Mouse (Mus musculus) myocyte (in vitro differentiated cells): ENCODE measurements around the gene Amph. TPM values are rescaled to one million over a fixed set of nuclear protein-coding genes. Genes with fewer than 3 reads are reported as not detected.

ENCODE experiments used
- H3K27me3 ChIP-seq: one replicate; pipeline ENCODE4 v1.6.1; 2011; ENCODE audit not compliant: control insufficient read depth, insufficient read depth, insufficient read length
- H3K36me3 ChIP-seq: one replicate; pipeline ENCODE4 v1.6.1; 2011; ENCODE audit not compliant: control insufficient read depth, insufficient read depth
- H3K4me2 ChIP-seq: one replicate; pipeline ENCODE4 v1.6.1; 2011; ENCODE audit warnings: low read depth, control low read depth
- H3K4me3 ChIP-seq: one replicate; pipeline ENCODE4 v1.5.1; 2011; ENCODE audit warnings: mild to moderate bottlenecking, control low read depth, moderate library complexity
- H3K79me2 ChIP-seq: one replicate; pipeline ENCODE4 v1.6.1; 2011; ENCODE audit not compliant: control insufficient read depth, insufficient read depth
- H3ac ChIP-seq: one replicate; pipeline ENCODE4 v1.6.1; 2011; ENCODE audit not compliant: control insufficient read depth, insufficient read length
- CEBPB ChIP-seq: IDR thresholded peaks from 2 replicates; pipeline ENCODE4 v1.6.1; 2011; ENCODE audit warnings: mild to moderate bottlenecking, moderate library complexity; ENCODE audit not compliant: poor library complexity, insufficient read depth, severe bottlenecking
- E2F4 ChIP-seq: IDR thresholded peaks from one replicate; pipeline ENCODE4 v1.6.1; 2011; ENCODE audit warnings: mild to moderate bottlenecking, control low read depth, moderate library complexity; ENCODE audit not compliant: insufficient read depth
- MAX ChIP-seq: IDR thresholded peaks from one replicate; pipeline ENCODE4 v1.6.1; 2011; ENCODE audit warnings: low read depth, mild to moderate bottlenecking, control low read depth
- MYOD1 ChIP-seq, 3 experiments: IDR thresholded peaks; one replicate each; pipeline ENCODE4 v1.6.1; 2011; ENCODE audit warnings: control low read depth in 2 of 3, low read depth in 2 of 3, mild to moderate bottlenecking in 2 of 3, moderate library complexity in 1 of 3; ENCODE audit not compliant: insufficient read length in 2 of 3, control insufficient read depth in 1 of 3
- MYOG ChIP-seq, 3 experiments: IDR thresholded peaks; one replicate each; pipeline ENCODE4 v1.6.1; 2011; ENCODE audit warnings: control low read depth in 2 of 3, low read depth in 2 of 3, mild to moderate bottlenecking in 2 of 3; ENCODE audit not compliant: insufficient read length in 2 of 3, control insufficient read depth in 1 of 3, insufficient read depth in 1 of 3
- POLR2A ChIP-seq: IDR thresholded peaks from one replicate; pipeline ENCODE4 v1.6.1; 2011; ENCODE audit warnings: low read depth, mild to moderate bottlenecking, control low read depth, moderate library complexity; ENCODE audit not compliant: insufficient read length
- POLR2AphosphoS2 ChIP-seq: IDR thresholded peaks from one replicate; pipeline ENCODE4 v1.6.1; 2011; ENCODE audit warnings: low read depth, control low read depth; ENCODE audit not compliant: insufficient read length
- REST ChIP-seq: IDR thresholded peaks from one replicate; pipeline ENCODE4 v1.6.1; 2011; ENCODE audit warnings: mild to moderate bottlenecking, control low read depth, moderate library complexity; ENCODE audit not compliant: insufficient read depth, insufficient read length
- SRF ChIP-seq: IDR thresholded peaks from one replicate; pipeline ENCODE4 v1.6.1; 2011; ENCODE audit warnings: low read depth; ENCODE audit not compliant: control insufficient read depth, insufficient read length
- TCF12 ChIP-seq: IDR thresholded peaks from one replicate; pipeline ENCODE4 v1.6.1; 2011; ENCODE audit warnings: mild to moderate bottlenecking, control low read depth; ENCODE audit not compliant: poor library complexity, insufficient read depth, severe bottlenecking
- TCF3 ChIP-seq: IDR thresholded peaks from one replicate; pipeline ENCODE4 v1.6.1; 2011; ENCODE audit warnings: low read depth, control low read depth; ENCODE audit not compliant: insufficient read length
- USF1 ChIP-seq: IDR thresholded peaks from one replicate; pipeline ENCODE4 v1.6.1; 2011; ENCODE audit warnings: low read depth, mild to moderate bottlenecking, control low read depth, moderate library complexity
- polyA plus RNA-seq: library from polyadenylated mRNA; unstranded; fragments of >200 nt; fragmentation: generic; extraction: Trizol; gene quantifications from one replicate; pipeline ENCODE4 v1.2.1, GENCODE M21; 2012; ENCODE audit warnings: missing spikeins

Amph gene
- polyA plus RNA-seq, 1 experiment, result not detected

GRCm38 (mm10) chr13:19137212-19137611 lies 189.2 kb downstream of the Amph start:
- TF ChIP-seq CEBPB (no peak), MYOD1 (IDR thresholded peaks at IDR 0.05; ENCODE audit: control insufficient read depth in 1 of 3, insufficient read length in 2 of 3, low read depth in 2 of 3) (no peak), MAX (no peak), E2F4 (no peak), TCF12 (no peak), MYOG (IDR thresholded peaks at IDR 0.05; ENCODE audit: control insufficient read depth in 1 of 3, insufficient read depth in 1 of 3, insufficient read length in 2 of 3, low read depth in 2 of 3) (no peak), SRF (no peak), USF1 (no peak), POLR2AphosphoS2 (no peak)
- no peak overlapping the region for H3K4me2 ChIP-seq
- H3K79me2 ChIP-seq, result no peaks in the 10 kb centered on the region
- H3ac ChIP-seq, result no peak overlapping the region
- H3K36me3 ChIP-seq, result no peaks in the 10 kb centered on the region
- no peaks in the 10 kb centered on the region for H3K27me3 ChIP-seq
- no peak overlapping the region for H3K4me3 ChIP-seq

DNA sequence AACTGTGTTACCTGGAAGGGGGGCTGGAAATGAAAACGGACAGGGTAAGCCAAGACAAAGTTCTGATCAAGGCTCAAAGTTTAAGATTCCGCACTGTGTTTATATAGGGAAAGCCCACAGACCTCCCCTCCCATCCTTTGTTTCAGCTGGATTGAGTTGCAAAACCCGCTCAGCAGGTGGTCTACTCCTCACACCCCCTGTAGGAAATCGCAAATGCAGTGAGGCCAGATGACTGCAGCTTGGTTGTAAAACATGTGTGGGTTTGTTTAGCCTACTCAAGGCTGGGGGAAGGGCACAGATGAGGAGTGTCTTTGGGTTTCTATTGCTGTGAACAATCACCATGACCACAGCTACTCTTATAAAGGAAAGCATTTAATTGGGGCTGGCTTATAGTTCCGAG lies 189.9 kb downstream of the Amph start:
- TF ChIP-seq TCF12 (no peak), USF1 (no peak), E2F4 (no peak), POLR2AphosphoS2 (no peak), TCF3 (no peak), MYOG (IDR thresholded peaks at IDR 0.05; ENCODE audit: control insufficient read depth in 1 of 3, insufficient read depth in 1 of 3, insufficient read length in 2 of 3, low read depth in 2 of 3) (no peak)
- Histone ChIP-seq H3ac (no peak overlapping the region), H3K4me3 (no peak overlapping the region), H3K36me3 (no peaks in the 10 kb centered on the region), H3K27me3 (no peaks in the 10 kb centered on the region), H3K79me2 (no peaks in the 10 kb centered on the region), H3K4me2 (no peak overlapping the region)

GRCm38 (mm10) chr13:19138550-19138949 lies 190.5 kb downstream of the Amph start:
- H3K27me3 ChIP-seq, result no peaks in the 10 kb centered on the region
- H3K4me2 ChIP-seq, result no peak overlapping the region
- no peaks in the 10 kb centered on the region for H3K36me3 ChIP-seq
- H3K79me2 ChIP-seq, result no peaks in the 10 kb centered on the region
- H3ac ChIP-seq, result no peak overlapping the region
- no peak overlapping the region for H3K4me3 ChIP-seq
- no peak for TF ChIP-seq CEBPB

GRCm38 (mm10) chr13:19139104-19139503 lies 191.1 kb downstream of the Amph start:
- no peak overlapping the region for H3K4me3 ChIP-seq
- TF ChIP-seq MYOG (IDR thresholded peaks at IDR 0.05; ENCODE audit: control insufficient read depth in 1 of 3, insufficient read depth in 1 of 3, insufficient read length in 2 of 3, low read depth in 2 of 3) (no peak), TCF12 (no peak), REST (no peak), MYOD1 (IDR thresholded peaks at IDR 0.05; ENCODE audit: control insufficient read depth in 1 of 3, insufficient read length in 2 of 3, low read depth in 2 of 3) (no peak), POLR2AphosphoS2 (no peak), E2F4 (no peak), POLR2A (no peak), USF1 (no peak), MAX (no peak), CEBPB (no peak), SRF (no peak), TCF3 (no peak)
- H3K79me2 ChIP-seq, result no peaks in the 10 kb centered on the region
- no peaks in the 10 kb centered on the region for H3K27me3 ChIP-seq
- no peak overlapping the region for H3ac ChIP-seq
- H3K4me2 ChIP-seq, result no peak overlapping the region
- no peaks in the 10 kb centered on the region for H3K36me3 ChIP-seq

DNA sequence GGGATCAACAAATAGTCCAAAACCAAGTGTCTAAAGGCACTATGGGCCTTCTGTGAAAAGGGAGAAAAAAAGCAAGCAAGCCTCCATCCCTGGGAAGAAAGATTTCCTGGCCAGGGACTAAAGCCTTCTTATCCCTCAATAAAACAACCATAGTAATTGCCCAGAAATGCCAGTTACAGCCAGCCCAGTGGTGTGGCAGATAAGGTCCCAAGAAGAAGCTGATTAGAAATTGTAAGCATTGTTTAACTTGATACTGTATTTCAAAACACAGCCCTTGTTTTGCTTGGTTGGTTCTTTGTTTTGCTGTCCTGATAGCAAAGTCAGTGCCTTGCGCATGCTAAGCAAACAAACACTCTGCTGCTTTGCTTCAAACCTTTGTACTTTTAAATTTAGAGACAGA lies 191.8 kb downstream of the Amph start:
- no peak for TF ChIP-seq POLR2A
- no peak for TF ChIP-seq SRF
- TF ChIP-seq REST, result no peak
- TF ChIP-seq CEBPB, result no peak
- no peak for TF ChIP-seq MAX
- TF ChIP-seq MYOG (IDR thresholded peaks at IDR 0.05; ENCODE audit: control insufficient read depth in 1 of 3, insufficient read depth in 1 of 3, insufficient read length in 2 of 3, low read depth in 2 of 3), result no peak
- TF ChIP-seq USF1, result no peak
- no peak for TF ChIP-seq TCF3
- TF ChIP-seq TCF12, result no peak
- TF ChIP-seq MYOD1 (IDR thresholded peaks at IDR 0.05; ENCODE audit: control insufficient read depth in 1 of 3, insufficient read length in 2 of 3, low read depth in 2 of 3), result no peak
- no peak for TF ChIP-seq E2F4
- TF ChIP-seq POLR2AphosphoS2, result no peak
- Histone ChIP-seq H3K79me2 (no peaks in the 10 kb centered on the region), H3ac (no peak overlapping the region), H3K4me2 (no peak overlapping the region), H3K4me3 (no peak overlapping the region), H3K36me3 (no peaks in the 10 kb centered on the region), H3K27me3 (no peaks in the 10 kb centered on the region)
